Mouse (Mus musculus): Measurements from ENCODE around the gene Mmp10.

GRCm38 (mm10) chr9:7470262-7470661 lies 31.9 kb upstream of the Mmp10 start:
- TF ChIP-seq CTCF (IDR thresholded peaks at IDR 0.05 in 2 of 3, conservative IDR thresholded peaks at IDR 0.05 in 1 of 3; ENCODE audit: control insufficient read depth in 1 of 3, insufficient read depth in 1 of 3, low read depth in 2 of 3, low read length in 3 of 3, poor library complexity in 1 of 3, severe bottlenecking in 1 of 3) (no peak), ZMIZ1 (IDR thresholded peaks at IDR 0.05; ENCODE audit: low read depth, low read length) (no peak), EP300 (IDR thresholded peaks at IDR 0.05; ENCODE audit: low read depth in 1 of 2, low read length in 2 of 2) (no peak), ZKSCAN1 (IDR thresholded peaks at IDR 0.05; ENCODE audit: low read depth, low read length) (no peak), TBP (IDR thresholded peaks at IDR 0.05; ENCODE audit: low read depth, low read length) (no peak)
